Mouse (Mus musculus): ENCODE results near the gene Cflar.
"Not testable (repeated sequence)": the region's sequence is repeated elsewhere in the genome, so short reads cannot be mapped to it uniquely, and the experiment has no call there.

The Cflar gene

DNA sequence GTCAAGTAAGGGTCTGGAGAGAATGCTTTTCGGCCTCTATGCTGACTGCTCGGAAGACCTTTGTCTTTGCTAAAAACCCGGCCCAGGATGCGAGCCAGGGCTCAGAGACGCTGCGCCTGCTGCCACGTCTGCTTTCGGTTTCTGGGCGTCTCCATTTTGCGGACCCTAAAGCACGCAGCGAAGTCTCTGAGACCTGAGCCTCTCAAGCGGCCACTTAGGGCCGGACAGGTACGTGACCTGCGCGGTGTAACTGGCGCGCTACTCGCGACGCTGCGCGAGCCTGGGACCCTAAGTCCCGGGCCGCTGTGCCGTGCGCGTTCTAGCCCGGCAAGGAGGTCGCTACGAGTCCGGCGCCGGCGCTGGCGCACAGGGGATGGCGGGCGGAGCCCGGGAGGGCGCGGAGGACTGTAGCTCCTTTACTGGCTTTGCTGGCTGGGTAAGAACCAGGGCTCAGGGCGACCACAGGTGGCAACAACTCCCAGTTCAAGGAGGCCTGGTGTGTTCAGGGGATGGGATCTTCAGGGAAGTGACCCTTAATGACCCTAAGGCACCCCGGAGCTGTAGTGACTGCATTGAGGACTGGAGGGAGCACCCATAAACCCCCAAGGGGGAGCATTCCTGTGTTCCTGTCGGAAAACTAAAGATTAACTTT, at the start of gene Cflar:
TSS of gene Cflar (plus strand) at position 144 of the 652 bp plus-strand sequence.
- in situ Hi-C loops (cut with MboI), result no loop called here

DNA sequence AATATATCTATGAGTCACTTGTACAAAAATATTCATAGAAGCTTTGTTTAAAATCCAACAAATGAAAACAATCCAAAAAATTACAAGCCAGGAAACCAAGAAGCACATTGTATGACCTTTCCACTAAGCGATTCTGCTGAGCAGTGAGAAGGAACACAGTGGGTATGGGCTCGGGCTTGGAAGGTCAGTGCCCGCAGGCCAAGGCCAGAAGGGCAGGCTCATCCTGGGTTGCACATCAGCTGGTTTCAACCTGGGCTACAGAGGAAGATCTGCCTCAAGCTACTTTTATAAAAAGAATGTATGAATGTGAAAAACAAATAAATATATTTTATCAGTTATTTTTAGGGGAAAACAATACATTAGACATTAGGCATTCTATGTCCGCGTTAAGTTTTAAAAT, 48.6 kb upstream of the Cflar start:
- in situ Hi-C loops (cut with MboI), result not testable (repeated sequence)

DNA sequence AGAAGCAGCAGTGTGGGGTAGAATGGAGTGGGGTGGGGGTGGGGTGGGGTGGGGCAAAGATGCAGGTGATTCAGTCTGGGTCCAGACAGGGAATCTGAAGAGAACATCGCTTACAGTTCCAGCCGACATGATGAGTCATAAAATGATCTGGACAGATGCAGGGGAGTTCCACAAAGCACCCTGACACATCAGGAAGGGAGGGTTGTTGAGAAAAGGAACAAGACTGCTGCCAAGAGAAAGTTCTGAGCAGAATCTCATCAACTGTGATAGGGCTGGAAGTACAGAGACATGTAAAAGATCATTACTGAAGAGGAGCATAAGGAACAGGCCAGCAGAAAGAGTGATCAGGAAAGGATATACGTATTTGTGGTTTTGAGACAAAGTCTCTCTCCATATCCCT, 47.9 kb upstream of the Cflar start:
- in situ Hi-C loops (cut with MboI), result not testable (repeated sequence)

DNA sequence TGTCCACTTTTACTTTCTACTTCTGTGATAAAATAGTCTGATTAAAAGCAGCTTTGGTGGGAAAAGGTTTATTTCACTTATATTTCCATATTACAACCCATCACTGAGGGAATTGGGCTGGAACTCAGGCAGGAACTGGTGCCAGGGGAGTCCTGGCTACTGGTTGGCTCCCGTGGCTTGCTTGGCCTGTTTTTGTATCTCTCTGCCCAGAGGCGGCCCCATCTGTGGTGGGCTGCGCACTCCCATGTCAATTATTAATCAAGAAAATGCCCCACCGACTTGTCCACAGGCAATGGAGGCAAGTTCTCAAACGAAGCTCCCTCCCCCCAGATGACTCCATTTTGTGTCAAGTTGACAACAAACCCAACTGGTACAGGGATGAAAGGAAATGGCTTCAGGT, 43.1 kb upstream of the Cflar start:
- in situ Hi-C loops (cut with MboI), result no loop called here

DNA sequence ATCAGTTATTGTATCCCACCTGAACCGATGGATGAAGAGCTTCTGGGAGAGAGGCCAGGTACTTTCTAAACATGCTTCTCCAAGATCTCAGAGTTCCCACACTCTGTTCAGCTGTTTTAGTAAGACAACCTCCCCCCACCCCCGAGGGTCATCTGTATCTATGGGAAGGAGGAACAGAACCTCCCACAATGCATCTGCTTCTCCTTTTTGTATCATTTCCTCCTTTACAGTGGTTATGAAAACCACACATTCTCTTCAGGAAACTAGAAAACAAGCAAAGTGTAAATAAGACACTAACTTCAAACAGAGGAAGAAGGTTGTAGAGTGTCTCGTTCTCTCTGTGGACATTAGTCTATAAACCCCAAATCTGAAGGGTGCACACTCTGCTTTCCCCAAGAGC, 41.7 kb upstream of the Cflar start:
- in situ Hi-C loops (cut with MboI), result not testable (repeated sequence)

DNA sequence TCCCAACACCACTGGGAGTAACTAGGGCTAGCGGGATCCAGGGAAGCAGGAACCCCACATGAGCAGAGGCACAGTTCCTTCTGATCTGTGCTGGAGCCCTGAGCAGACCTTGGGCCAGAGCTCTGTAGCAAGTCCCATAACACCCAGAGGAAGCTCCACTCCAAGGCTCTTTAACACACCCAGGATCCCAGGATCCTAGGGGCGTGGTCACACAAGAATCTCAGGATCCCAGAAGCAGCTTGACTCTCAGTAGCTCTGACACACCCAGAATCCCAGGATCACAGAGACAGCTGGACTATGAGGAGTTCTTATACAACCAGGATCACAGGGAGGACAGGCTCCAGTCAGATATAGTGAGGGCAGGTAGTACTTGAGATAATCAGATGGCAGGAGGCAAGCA, 39.2 kb upstream of the Cflar start:
- in situ Hi-C loops (cut with MboI), result no loop called here

DNA sequence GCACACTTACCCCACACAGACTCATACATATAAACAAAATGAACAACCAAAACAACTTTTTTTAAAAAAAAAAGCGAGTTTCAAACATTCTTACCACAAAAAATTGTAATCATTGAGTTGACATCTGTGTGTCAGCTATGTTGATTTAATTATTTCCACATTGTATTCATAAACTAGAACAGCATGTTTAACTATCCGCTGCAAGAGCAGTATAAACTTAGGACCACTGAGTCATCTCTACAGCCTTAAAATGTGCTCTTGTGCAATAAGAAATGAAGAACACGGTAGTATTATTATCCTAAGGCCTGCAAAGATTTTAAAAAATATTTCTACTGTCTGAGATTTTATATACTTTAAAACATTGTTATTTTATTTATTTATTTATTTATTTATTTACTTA, 36.3 kb upstream of the Cflar start:
- in situ Hi-C loops (cut with MboI), result no loop called here

DNA sequence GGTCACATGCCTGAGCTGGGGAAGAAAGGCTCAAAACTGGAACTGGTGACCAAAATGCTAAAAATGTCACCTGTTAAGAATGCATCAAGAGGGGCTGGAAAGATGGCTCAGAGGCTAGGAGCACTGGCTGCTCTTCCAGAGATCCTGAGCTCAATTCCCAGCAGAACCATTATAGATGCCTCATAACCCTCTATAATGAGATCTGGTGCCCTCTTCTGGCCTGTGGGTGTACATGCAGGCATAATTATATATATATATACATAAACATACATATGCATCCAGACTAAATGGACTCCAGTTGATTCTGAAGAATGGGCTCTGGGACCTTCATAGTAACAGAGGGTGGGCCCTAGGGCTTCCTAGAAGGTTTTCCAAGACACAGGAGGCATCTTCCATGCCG, 33.7 kb upstream of the Cflar start:
- in situ Hi-C loops (cut with MboI), result no loop called here

DNA sequence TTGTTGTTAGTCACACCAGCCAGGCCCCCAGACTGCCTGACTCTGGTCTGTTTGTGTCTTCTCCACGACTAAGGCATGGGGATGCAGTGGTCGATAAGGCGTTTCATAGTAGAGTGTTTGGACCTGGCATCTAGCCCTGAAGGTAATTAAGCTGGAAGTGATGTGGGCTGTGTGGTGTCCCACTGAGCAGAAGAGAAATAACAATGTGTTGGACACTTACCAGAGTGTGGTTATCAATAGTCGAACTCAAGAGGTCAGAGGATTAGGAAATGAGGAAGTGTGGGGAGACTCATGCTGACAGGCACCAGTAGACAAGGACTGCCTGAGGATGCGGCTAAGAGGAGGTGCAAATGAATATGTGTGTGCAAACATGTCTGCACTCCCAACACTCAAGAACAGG, 32.9 kb upstream of the Cflar start:
- in situ Hi-C loops (cut with MboI), result not testable (repeated sequence)

DNA sequence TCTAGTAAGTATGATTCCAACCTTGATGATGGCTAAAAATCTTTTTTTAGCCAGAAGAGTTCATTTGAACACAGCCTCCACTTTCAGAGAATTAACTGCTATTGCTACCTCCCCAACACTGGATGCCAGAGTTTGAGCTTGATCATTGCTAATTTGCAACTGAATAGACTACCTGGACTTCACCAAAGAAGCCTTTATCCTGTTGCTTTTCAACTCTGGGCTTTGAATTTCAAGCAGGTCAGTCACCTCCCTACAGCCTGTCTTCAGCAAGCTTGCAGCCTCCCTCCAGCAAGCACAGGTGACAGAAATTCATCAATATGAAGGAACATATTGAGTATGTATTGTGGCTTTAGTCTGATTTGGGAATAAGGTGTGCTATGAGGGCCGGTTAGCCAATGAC, 21.9 kb upstream of the Cflar start:
- in situ Hi-C loops (cut with MboI), result no loop called here

DNA sequence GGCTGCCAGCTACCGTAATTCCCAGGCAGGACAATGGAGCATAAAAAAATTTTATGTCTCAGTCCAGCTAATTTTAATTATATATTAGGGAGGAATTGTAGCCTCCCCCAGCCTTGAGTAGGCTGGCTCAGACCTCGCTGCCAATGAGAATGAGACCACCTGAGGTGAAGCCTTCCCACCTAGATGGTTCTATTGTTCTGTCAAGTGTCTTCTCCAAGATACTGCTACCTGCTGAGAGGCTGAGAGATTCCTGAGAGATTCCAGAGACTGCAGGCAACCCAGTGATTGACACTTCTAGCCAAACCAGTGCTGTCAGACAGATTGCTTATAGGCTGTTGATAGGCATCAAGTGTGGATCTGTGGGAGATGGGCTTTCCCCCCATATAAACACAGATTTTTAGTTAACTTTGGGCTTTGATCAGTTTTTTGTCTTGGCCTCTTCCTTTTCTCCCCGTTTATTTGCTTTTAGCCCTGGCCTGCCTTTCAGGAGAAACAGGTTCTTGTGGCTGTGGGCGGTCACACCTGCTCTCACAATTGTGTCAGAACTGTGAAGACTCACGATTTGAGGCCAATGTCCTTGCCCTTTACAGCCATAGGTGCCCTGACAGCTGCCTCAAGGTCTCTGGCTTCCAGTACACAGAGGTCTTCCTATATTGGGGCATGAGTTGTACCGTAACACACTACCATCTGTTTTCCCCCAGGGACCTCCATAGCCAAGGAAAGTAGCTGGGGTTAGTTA, 21.1 kb upstream of the Cflar start:
- in situ Hi-C loops (cut with MboI), result no loop called here

DNA sequence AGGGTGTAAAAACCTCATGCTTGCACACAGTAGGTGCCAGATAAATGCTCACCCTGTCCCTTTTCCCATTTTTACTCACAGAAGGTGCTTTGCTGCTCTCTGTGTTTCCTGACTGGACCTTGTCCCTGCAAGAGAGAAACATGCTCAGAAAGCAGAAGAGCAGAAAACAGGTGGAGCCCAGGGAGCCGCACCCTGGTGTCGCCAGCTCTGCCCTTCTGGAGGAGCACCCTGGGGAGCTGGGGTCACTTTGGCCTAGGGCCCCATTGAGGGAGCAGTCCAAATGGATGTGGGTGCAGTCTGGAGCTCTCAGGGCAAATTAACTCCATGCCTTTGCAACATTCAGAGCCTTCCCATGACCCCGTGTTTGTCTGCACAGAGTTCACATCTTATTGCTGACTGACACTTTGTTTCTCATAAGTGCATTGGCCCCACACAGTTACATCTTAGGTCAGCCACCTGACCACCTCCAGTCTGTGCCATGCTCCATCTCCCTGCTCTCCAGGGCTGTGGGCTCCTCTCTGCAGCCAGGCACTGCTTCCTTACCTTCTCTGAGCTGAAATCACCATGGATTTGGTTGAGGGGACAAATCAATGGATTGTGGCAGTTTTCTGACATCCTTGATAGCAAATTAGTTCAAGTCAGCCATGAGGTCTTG, 20.3 kb upstream of the Cflar start:
- in situ Hi-C loops (cut with MboI), result not testable (repeated sequence)

DNA sequence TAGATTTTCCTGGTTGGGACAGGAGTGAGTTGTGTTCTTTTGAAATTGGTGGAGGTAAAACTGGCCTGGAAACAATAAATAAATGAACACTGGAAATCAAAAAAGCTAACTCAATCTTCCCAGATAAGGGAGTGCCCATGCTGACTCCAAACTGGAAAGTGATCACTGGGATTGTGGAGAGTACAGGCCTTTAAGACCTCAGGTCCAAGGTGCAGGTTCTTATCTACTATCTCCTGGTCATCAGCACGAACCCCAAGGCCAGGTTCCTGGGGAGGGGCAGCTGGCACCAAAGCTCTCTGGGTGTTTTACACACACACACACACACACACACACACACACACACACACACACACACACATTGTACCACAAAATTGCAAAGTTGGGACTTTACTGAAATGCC, 19.6 kb upstream of the Cflar start:
- in situ Hi-C loops (cut with MboI), result not testable (repeated sequence)

DNA sequence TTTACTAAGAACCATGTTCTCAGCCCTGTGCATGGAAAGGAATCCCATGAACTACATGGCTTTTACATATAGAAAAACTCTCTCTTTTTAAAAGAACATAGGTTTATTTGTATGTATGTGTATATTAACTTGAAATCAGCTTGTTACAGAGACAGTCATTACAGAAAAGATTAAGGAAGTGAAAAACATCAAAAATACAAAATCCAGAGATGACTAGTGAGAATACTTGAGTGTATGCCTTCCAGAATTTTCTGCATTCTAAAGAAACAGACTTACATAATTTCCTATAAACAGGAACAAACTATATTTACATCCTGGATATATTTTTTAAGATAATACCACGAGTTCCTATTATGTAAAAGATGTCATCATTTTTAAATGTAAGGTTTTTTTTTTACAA, 17.6 kb upstream of the Cflar start:
- in situ Hi-C loops (cut with MboI), result no loop called here

DNA sequence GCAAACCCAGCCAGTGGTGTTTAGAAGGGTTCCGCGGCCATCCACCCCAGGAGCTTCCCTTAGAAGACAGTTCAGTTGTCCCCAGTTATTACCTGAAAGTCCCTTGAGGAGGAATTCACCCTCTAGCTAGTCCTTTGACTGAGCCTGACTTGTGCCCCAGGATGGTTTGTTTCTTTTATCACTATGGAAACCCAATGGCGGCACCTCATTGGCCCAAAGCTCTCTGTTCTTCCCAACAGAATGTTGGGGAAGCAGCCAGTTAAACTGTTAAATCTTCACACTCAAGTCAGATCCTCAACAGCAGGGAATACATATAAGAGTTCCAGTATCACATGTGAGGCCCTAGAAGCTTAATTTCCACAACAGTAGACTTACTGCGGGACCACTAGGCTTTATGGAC, 15.5 kb upstream of the Cflar start, which contains the start of gene Als2cr12:
TSS of gene Als2cr12 (minus strand) at position 180 of the 400 bp plus-strand sequence.
- in situ Hi-C loops (cut with MboI), result not testable (repeated sequence)

DNA sequence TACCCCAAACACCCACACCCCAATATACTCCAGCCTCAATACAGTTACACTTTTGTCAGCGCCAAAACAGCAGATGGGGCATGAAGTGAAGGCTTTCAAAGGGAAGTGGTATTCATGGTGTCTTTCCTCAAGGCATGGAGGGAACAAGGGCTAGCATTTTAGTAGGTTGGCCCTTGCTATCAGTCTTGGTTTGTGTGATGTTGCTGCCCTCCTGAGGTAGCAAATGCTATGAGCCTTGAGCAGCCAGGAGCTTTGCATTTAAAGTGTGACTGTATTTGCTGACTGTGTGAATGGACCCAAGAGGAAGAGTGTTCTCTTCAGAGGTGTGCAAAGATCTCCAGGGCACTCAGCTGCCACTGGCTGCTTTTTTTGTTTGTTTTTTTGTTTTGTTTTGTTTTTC, 13.7 kb upstream of the Cflar start:
- in situ Hi-C loops (cut with MboI), result not testable (repeated sequence)

DNA sequence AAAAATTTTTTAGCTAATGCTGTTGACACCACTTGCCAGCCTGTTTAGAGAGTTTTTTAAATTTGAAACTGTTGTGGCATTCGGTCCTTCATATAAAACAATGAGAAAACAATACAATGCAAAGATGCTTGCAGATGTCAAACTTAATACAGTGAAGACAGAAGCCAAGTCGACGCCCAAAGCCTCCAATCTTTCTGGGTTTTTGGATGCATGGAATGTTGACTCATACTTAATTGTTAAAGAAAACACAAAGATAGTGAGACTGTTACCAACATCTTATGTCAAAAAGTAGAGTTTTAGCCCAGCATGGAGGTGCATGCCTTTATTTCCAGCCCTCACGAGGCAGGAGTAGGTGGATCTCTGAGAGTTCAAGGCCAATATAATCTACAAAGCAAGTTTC, 12.5 kb upstream of the Cflar start:
- in situ Hi-C loops (cut with MboI), result no loop called here

DNA sequence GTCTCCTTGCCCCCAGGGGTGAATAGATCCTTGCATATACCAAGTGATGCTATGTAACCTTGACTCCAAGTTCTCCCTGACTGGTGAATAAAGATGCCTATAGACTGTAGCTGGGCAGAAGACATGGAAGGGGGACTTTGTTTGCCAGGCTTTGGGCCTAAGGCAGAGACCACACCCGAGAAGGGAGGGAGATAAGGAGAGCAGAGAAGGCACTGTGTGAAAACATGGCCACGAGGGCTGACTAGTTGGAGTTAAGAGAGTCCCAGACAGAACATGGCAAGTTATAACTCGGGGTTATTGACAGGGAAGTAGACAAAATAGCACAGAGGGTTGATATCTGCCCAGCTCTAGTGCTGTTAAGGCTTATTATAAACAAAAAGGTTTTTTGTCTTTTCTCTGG, 11.3 kb upstream of the Cflar start:
- in situ Hi-C loops (cut with MboI), result no loop called here

DNA sequence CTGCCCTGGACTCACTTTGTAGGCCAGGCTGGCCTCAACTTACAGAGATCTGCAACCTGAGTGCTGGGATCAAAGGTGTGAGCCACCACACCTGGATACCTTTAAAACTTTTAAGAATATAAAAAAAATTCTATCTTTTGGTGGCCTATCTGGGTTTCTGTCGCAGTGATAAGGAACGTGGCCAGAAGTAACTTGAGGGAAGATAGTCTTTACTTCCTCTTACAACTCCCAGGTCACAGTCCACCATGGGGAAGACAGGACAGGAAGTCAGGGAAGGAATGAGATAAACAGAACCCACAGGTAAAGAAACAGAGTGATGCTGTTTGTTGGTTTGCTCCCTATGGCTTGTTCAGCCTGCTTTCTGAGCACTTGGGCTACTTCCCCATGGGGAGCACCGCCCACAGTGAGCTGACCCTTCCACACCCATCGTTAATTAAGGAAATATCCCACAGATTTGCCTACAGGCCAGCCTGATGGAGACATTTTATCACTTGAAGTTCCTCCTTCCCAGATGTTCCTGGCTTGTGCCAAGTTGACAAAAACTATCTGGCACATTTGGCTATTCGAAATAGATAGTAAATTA, 10.6 kb upstream of the Cflar start:
- in situ Hi-C loops (cut with MboI), result not testable (repeated sequence)

DNA sequence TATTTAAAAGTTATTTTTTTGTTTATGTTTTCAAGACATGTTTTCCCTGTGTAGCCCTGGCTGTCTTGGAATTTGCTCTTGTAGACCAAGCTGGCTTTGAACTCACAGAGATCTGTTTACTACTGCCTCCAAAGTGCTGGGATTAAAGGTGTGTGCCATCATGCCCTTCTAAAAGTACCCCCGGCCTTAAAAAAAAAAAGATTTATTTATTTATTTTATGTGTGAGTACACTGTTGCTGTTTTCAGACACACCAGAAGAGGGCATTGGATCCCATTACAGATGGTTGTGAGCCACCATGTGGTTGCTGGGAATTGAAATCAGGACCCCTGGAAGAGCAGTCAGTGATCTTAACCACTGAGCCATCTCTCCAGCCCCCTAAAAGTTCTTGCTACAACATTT, 1.3 kb upstream of the Cflar start:
- in situ Hi-C loops (cut with MboI), result not testable (repeated sequence)

DNA sequence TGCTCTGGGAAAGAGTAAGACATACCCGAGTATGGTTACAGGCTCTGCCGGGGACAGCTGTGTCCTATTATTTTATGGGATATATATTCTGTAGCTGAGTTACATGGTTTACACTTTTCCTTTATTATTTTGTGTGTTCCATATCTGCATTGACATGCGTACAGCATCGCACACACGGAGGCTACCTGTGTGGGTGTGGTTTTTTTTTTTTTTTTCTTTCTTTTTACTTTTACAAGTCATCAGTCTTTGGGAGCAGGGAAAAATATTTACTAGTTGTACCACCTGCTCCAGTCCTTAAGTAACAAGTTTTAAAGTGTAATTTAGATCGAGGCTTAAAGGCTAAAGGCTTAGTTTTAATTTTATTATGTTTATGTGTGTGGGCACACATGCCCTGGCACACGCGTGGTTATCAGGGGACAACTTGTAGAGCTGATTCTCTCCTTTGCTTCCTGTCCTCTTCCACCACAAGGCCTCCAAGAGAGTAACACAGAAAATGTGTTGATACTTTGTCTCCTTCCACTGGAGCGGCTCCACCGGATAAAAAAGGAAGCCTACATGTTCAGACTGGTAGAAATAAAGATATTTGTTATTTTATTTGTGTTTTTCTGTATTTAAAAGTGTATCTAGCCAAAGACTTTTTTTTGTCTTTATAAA, 470 bp upstream of the Cflar start:
- in situ Hi-C loops (cut with MboI), result no loop called here
